Mouse (Mus musculus) heart, embryonic 13.5 days (tissue): Measurements from ENCODE around the gene Txndc17. TPM values are rescaled to one million over a fixed set of nuclear protein-coding genes. Genes with fewer than 3 reads are reported as not detected.
A peak's percentile ranks its signal among the peaks of the same experiment; 100 is the strongest.

ENCODE experiments used
- ATAC-seq: fragments of 200-750 bp; cut with Nextera tagmentation; 2 replicates; pipeline ENCODE4 v1.8.0; 2017; ENCODE audit warnings: moderate TSS enrichment; ENCODE audit not compliant: insufficient number of reproducible peaks, low FRiP score, low TSS enrichment; ENCODE audit errors: extremely low read depth
- H3K27ac ChIP-seq: fragments of 300-500 bp; sonication (generic); replicated peaks from 2 replicates; pipeline ENCODE4 v1.5.1; 2015; ENCODE audit warnings: moderate library complexity, mild to moderate bottlenecking, inconsistent platforms
- H3K27me3 ChIP-seq: fragments of 300-500 bp; sonication (generic); replicated peaks from 2 replicates; pipeline ENCODE4 v1.6.1; 2015; ENCODE audit warnings: mild to moderate bottlenecking, inconsistent platforms
- H3K36me3 ChIP-seq: fragments of 300-500 bp; sonication (generic); 2 replicates; pipeline ENCODE4 v1.6.1; 2015; ENCODE audit warnings: mild to moderate bottlenecking, inconsistent platforms
- H3K4me1 ChIP-seq: fragments of 300-500 bp; sonication (generic); 2 replicates; pipeline ENCODE4 v1.6.1; 2015; ENCODE audit warnings: inconsistent platforms
- H3K4me2 ChIP-seq: fragments of 300-500 bp; sonication (generic); 2 replicates; pipeline ENCODE4 v1.6.1; 2015; ENCODE audit warnings: inconsistent platforms, mild to moderate bottlenecking, moderate library complexity
- H3K4me3 ChIP-seq: fragments of 300-500 bp; sonication (generic); 2 replicates; pipeline ENCODE4 v1.5.1; 2015; ENCODE audit warnings: moderate library complexity, mild to moderate bottlenecking, inconsistent platforms
- H3K9ac ChIP-seq: fragments of 300-500 bp; sonication (generic); 2 replicates; pipeline ENCODE4 v1.6.1; 2015; ENCODE audit warnings: inconsistent platforms, mild to moderate bottlenecking, moderate library complexity
- H3K9me3 ChIP-seq: fragments of 300-500 bp; sonication (generic); 2 replicates; pipeline ENCODE4 v1.6.1; 2016; ENCODE audit warnings: inconsistent platforms
- WGBS: fragments of 180-500 bp; shearing (Covaris S2); methylation state at CpG from one replicate; pipeline ENCODE4 v1.1.7; 2015; ENCODE audit warnings: mixed read lengths; 5-methylcytosine and 5-hydroxymethylcytosine counted together
- polyA plus RNA-seq: library from polyadenylated mRNA; unstranded; fragments of >200 nt; fragmentation: Nextera tagmentation; extraction: Ambion mirVana; gene quantifications from 2 replicates; pipeline ENCODE4 v1.2.1, GENCODE M21; 2015

Txndc17 gene
- polyA plus RNA-seq, 1 experiment from 2014 or later: 137 TPM

DNA sequence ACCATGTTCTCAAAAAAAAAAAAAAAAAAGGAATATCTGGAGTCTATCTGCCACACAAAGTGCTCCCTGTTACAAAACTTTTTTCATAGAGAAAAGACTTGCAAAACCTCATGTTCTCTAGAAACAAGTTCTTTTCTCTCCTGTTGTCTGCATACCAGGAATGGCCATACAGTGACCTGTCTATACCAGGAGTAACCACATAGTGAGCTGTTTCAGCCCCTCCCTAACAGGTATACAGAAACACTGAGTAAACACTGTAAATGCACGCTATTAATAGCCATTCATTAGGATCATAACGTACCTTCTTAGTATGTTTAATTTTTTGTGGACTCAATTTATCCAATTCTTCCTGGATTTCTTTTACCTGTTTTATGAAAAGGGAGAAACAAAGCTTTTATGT lies 13.1 kb upstream of the Txndc17 start:
- Histone ChIP-seq H3K36me3 (peaks cover 71% of the 10 kb centered on the region), H3K27ac (no peak overlapping the region), H3K9ac (no peak overlapping the region), H3K4me2 (no peak overlapping the region), H3K9me3 (no peaks in the 10 kb centered on the region), H3K27me3 (no peaks in the 10 kb centered on the region), H3K4me1 (peaks cover 6% of the 10 kb centered on the region; the same call in 1 of the 2 replicates), H3K4me3 (no peak overlapping the region)
- ATAC-seq: no peak
- 83% methylated on average over 2 of the region's 2 CpGs for WGBS

DNA sequence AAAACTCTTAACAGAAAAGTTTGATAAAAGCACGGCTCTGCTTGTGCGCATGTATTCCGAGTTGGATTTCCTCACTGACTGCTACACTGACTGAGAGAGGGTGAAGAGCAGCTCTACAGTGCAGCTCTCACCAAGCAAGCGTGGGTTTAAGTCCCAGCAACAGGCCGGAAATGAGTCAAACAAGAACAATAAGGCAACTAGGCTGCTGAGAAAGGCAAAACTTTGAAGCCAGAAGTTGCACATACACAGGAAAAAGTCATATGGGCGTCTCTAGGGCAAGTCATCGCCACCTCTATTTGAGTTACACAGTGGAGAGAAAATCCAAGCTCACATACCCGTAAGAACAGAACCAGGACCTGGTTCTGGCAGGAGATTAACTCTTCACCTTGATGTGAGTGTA lies 10.8 kb upstream of the Txndc17 start:
- H3K4me2 ChIP-seq: no peak overlapping the region
- no peak overlapping the region for H3K4me3 ChIP-seq
- no peak overlapping the region; the same call in 1 of the 2 replicates for H3K9ac ChIP-seq
- H3K27ac ChIP-seq: peak overlapping the region; percentile 61; the same call in 1 of the 2 replicates
- H3K4me1 ChIP-seq: peaks cover 6% of the 10 kb centered on the region; the same call in 1 of the 2 replicates
- WGBS: 80% methylated on average over 8 of the region's 8 CpGs
- no peaks in the 10 kb centered on the region for H3K27me3 ChIP-seq
- peaks cover 58% of the 10 kb centered on the region for H3K36me3 ChIP-seq
- no peak for ATAC-seq
- H3K9me3 ChIP-seq: no peaks in the 10 kb centered on the region

DNA sequence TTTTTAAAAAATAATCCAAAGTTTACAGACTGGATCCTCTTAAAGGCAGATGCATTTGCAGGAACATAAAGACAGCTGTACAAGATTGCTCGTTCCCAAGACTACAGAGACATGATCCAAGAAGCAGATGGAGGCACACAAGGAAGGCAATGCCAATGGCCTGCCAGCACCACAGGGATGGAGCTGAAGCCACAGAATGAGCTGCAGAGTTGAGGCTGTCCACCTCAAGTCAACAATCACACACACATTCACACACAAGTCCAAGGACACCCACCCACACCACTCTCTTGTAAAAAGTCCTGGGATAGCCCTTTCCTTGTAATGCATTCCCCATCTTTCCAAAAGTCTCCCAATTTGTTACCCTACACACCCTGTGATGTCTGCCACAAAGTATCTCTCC lies 3.9 kb upstream of the Txndc17 start:
- ATAC-seq: no peak
- H3K4me1 ChIP-seq: peaks cover 17% of the 10 kb centered on the region
- H3K4me2 ChIP-seq: no peak overlapping the region
- no peak overlapping the region for H3K27ac ChIP-seq
- 81% methylated on average over 1 of the region's 1 CpGs for WGBS
- H3K4me3 ChIP-seq: no peak overlapping the region
- H3K9ac ChIP-seq: no peak overlapping the region
- H3K27me3 ChIP-seq: no peaks in the 10 kb centered on the region
- peaks cover 24% of the 10 kb centered on the region for H3K36me3 ChIP-seq
- no peaks in the 10 kb centered on the region for H3K9me3 ChIP-seq

DNA sequence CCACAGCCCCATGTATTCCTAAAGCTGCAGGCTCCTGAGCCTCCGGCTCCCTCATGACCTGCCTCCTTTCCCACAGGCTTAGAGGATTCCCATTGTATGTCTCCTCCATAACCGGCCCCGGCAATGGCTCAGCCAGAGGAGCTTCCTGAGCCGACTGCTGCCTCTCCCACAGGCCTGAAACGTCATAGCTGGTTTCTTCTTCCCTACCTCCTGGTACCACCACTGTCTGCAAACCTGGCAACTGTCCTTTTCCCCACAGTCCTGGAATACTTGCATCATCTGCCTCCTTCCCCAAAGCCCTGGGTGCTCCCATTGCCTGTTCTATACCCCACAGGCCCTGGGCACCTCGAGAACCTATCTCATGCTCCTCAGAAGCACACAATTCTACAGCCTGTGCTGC lies 2.1 kb upstream of the Txndc17 start:
- Histone ChIP-seq H3K4me2 (peak overlapping the region; percentile 94; the same call in 1 of the 2 replicates), H3K4me1 (peaks cover 17% of the 10 kb centered on the region), H3K4me3 (peak overlapping the region; percentile 91; the same call in 1 of the 2 replicates), H3K27ac (no peak overlapping the region), H3K27me3 (no peaks in the 10 kb centered on the region), H3K36me3 (peaks cover 29% of the 10 kb centered on the region), H3K9me3 (no peaks in the 10 kb centered on the region), H3K9ac (peak overlapping the region; percentile 93; the same call in 1 of the 2 replicates)
- no peak for ATAC-seq
- 81% methylated on average over 6 of the region's 6 CpGs for WGBS

DNA sequence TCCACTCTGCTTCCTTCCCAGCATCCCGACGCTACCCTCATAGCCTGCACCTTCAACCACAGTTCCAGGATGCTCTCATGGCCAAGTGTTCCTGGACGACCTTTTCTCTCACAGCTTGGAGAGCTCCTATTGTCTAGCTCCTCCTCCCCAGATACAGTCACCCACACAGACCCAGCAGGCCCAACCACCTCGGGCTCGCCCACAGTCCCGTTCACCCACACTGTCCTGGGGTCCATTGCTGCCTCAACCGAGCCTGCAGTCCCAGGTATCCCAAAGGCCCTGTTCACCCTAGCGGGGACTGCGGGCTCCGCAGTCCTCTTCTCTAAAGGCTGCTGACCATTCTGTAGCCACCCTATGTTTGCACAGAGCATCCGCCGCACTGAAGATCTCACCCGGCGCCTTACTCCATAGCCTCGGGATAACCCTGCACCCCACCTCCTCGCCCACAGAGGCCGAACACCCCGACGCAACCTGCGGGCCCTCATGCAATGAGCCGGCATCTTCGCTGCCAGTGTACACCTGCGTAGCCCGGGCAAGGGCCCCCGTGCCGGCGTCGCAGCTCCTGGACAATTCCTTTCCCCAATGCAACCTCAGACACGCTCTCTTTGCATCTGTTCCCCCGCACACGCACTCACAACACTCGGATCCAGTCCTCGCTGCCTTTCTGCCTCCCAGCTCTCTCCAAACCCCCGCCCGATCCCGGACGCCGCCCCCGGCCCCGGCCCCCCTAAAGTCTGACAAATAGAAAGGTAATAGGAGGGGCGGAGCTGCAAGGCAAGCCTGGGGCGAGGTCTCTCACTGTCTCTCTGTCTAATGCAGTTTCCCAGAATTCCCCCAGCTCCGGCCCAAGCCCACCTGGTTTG lies 775 bp upstream of the Txndc17 start, which contains the start of gene Gm43951:
Gene Gm43951, minus strand, starts transcription at position 500 of the 863 bp plus-strand sequence.
- Histone ChIP-seq H3K4me2 (peak within 1 kb of the TSS; percentile 94), H3K4me1 (peaks cover 17% of the 10 kb centered on the region), H3K9me3 (no peaks in the 10 kb centered on the region), H3K27ac (peak within 1 kb of the TSS; percentile 50; the same call in 1 of the 2 replicates), H3K27me3 (no peaks in the 10 kb centered on the region), H3K4me3 (peak within 1 kb of the TSS; percentile 91), H3K36me3 (peaks cover 35% of the 10 kb centered on the region), H3K9ac (peak within 1 kb of the TSS; percentile 93)
- WGBS: 1% methylated on average over 43 of the region's 43 CpGs
- ATAC-seq: no peak

DNA sequence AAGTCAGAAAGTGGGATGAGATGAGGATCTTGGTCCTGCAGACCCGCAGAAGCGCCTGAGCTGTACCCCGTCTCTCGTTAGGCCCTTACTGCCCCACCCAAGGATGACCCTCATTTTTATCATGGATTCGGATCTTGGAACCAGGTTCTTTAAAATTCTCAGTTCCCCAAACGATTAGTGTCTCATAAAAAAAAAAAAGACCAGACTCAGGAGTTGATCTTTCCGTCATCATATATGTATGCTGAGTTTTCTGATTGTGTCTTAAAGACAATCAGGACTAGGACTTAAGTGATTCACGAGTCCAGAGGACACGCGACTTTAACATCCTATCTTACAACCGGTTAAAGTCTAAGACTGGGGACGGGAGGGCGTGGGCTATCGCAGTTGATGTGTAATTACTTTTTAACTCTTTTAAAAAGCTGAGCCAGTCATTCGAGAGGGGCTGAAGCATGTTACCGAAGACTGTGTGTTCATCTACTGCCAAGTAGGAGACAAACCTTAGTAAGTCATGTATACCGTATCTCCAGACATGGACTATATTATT lies 559 bp downstream of the Txndc17 start:
- Histone ChIP-seq H3K9ac (peak overlapping the region; percentile 93), H3K4me1 (peaks cover 17% of the 10 kb centered on the region), H3K4me3 (peak overlapping the region; percentile 91), H3K4me2 (peak overlapping the region; percentile 94), H3K27me3 (no peaks in the 10 kb centered on the region), H3K36me3 (peaks cover 39% of the 10 kb centered on the region), H3K9me3 (no peaks in the 10 kb centered on the region), H3K27ac (peak overlapping the region; percentile 50; the same call in 1 of the 2 replicates)
- WGBS: 12% methylated on average over 17 of the region's 17 CpGs
- no peak for ATAC-seq

DNA sequence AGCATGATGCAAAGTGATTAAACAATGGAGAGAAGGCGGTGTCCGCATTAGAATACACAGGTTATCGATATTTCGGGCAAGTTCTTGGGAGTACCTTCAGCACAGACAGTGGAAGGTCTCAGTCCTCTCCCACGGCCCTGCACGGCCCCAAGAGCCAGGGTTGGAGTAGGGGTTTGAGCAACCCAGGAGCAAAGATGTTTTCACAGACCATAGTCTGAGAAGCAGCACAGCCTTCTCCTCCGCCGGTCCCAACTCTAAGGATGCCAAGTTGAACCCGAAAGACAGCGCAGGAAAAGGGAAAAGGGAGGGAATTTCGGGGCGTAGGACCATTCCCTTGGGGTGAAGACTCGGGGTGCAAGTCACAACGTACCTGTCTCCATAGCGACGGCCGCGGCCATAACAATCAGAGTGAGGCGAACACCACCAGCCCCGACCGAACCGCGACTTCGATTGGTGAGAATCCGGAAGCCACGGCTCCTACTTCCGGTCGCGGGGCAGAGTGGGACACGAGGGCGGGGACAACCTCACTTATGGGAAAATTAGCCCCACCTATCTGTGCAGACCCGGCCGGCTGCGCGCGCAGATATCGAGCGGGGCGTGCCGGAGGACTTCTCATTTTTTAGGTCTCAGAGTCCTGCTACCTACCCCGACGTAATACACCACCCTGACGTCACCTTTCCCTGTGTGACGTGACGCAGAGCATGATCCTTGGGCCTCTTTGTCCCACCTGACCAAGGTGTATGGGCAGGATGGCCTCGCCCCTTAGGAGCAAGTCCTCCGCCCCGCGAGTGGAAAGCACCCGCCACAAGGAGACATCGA lies 7.5 kb downstream of the Txndc17 start:
- Histone ChIP-seq H3K9ac (peak overlapping the region; percentile 91), H3K36me3 (peaks cover 34% of the 10 kb centered on the region), H3K4me1 (peaks cover 11% of the 10 kb centered on the region; the same call in 1 of the 2 replicates), H3K27me3 (no peaks in the 10 kb centered on the region), H3K27ac (peak overlapping the region; percentile 76), H3K9me3 (no peaks in the 10 kb centered on the region), H3K4me2 (peak overlapping the region; percentile 98), H3K4me3 (peak overlapping the region; percentile 88)
- under 1% methylated on average over 51 of the region's 51 CpGs for WGBS
- ATAC-seq: peak; percentile 88

DNA sequence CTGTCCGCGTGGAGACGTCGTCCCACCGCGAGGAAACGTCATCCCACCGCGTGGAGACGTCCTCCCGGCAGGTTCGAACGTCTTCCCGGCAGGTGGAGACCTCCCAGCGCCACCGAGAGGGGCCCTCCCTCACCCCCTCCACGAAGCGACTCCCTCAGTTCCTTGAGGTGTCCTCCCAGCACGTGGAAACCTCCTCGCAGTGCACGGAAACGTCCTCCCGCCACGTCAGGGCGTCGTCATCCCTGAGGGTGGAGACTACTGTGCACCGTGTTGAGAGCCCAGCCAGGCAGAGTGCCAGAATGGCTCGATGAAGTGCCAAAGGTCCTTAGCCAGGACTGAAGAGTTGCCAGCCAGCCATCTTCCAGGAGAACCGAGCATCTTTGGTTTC lies 8.1 kb downstream of the Txndc17 start, which contains the start of gene Med31:
Gene Med31, minus strand, starts transcription at position 183 of the 388 bp plus-strand sequence.
- ATAC-seq: peak; percentile 64
- Histone ChIP-seq H3K27me3 (no peaks in the 10 kb centered on the region), H3K36me3 (peaks cover 28% of the 10 kb centered on the region), H3K27ac (peak within 1 kb of the TSS; percentile 76), H3K4me2 (peak within 1 kb of the TSS; percentile 98), H3K9me3 (no peaks in the 10 kb centered on the region), H3K4me3 (peak within 1 kb of the TSS; percentile 88), H3K4me1 (peaks cover 11% of the 10 kb centered on the region; the same call in 1 of the 2 replicates), H3K9ac (peak within 1 kb of the TSS; percentile 91)
- 2% methylated on average over 29 of the region's 29 CpGs for WGBS

DNA sequence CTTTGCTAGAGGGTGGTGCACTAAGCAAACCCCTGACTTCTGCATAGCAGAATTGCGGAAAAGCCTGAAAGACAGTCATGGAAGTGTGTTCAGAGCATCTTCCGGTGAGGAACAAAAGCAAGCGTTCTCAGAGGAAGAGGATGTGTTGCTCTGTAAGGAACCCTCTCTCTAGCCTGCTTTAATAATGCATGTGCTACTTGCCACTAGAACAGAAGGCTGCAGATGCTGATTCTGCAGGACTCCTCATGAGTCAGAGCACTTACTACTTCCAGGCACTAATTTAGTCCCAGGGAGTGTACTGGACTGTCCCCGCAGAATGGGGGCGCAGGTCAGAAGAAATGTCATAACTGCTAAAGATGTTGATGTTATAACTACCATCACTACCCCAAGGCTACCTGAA lies 9.8 kb downstream of the Txndc17 start:
- WGBS: 78% methylated on average over 5 of the region's 5 CpGs
- Histone ChIP-seq H3K36me3 (peaks cover 11% of the 10 kb centered on the region), H3K4me3 (no peak overlapping the region), H3K27ac (no peak overlapping the region), H3K9ac (no peak overlapping the region), H3K27me3 (no peaks in the 10 kb centered on the region), H3K9me3 (no peaks in the 10 kb centered on the region), H3K4me2 (no peak overlapping the region), H3K4me1 (peaks cover 11% of the 10 kb centered on the region; the same call in 1 of the 2 replicates)
- ATAC-seq: no peak

DNA sequence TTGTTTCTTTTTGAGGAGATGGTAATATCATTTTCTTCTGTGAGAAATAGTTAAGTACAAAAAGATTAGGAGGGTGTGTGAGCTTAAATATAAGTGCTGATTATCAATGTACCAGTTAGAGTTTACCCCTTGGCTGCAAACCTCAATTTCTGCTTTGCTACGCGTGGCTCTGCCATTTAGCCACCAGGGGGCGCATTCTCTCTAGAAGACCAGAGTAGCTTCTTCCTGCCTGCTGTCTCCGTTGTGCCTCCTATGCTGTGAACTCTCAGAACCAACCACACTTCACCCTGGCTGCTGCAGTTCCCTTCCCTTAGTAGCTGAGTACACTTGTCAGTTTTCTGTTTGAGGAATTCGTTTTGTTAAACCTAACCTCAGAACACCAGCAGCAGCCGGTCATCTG lies 13.9 kb downstream of the Txndc17 start:
- Histone ChIP-seq H3K9ac (no peak overlapping the region), H3K4me2 (no peak overlapping the region), H3K9me3 (no peaks in the 10 kb centered on the region), H3K4me1 (peaks cover 4% of the 10 kb centered on the region), H3K4me3 (no peak overlapping the region), H3K27ac (no peak overlapping the region), H3K27me3 (no peaks in the 10 kb centered on the region), H3K36me3 (no peaks in the 10 kb centered on the region)
- no peak for ATAC-seq
- 12% methylated on average over 6 of the region's 6 CpGs for WGBS

DNA sequence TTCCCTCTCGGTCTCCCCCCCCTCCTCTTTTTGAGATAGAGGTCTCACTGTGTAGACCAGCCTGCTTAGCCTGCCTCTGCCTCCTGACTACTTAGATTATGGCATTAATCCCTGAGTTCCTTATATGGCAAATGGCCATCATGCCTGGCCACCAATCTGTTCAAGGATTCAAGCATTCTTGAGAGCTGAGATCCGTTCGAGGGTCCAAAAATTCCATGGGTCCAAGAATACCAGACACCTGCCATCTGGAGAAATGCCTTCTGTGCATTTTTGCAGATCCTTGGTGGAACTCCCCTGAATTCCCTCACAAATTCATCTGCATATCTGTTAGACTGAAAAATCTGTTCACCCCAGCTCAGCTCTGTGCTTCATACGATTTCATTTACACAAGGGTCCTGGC lies 16.1 kb downstream of the Txndc17 start:
- Histone ChIP-seq H3K27ac (no peak overlapping the region), H3K36me3 (no peaks in the 10 kb centered on the region), H3K4me1 (peaks cover 4% of the 10 kb centered on the region), H3K9me3 (no peaks in the 10 kb centered on the region), H3K4me2 (no peak overlapping the region), H3K27me3 (peaks cover 10% of the 10 kb centered on the region; the same call in 1 of the 2 replicates), H3K4me3 (no peak overlapping the region), H3K9ac (no peak overlapping the region)
- no peak for ATAC-seq
- 67% methylated on average over 4 of the region's 4 CpGs for WGBS
